Mouse (Mus musculus) heart, embryonic 16.5 days (tissue): Measurements from ENCODE around the gene Lama4. TPM values are rescaled to one million over a fixed set of nuclear protein-coding genes. Genes with fewer than 3 reads are reported as not detected.
A peak's percentile ranks its signal among the peaks of the same experiment; 100 is the strongest.

Experiments used
- ATAC-seq: fragments of 200-750 bp; cut with Nextera tagmentation; replicated peaks from 2 replicates; pipeline ENCODE4 v1.8.0; 2017; ENCODE audit warnings: moderate number of reproducible peaks; ENCODE audit not compliant: insufficient read depth, low FRiP score; ENCODE audit errors: extremely low read depth
- H3K27ac ChIP-seq: fragments of 300-500 bp; sonication (generic); 2 replicates; pipeline ENCODE4 v1.5.1; 2014; ENCODE audit warnings: mild to moderate bottlenecking, low read length, control low read depth, moderate library complexity
- H3K27me3 ChIP-seq: fragments of 300-500 bp; sonication (generic); 2 replicates; pipeline ENCODE4 v1.6.1; 2014; ENCODE audit warnings: low read length, mixed read lengths; ENCODE audit not compliant: control insufficient read depth, insufficient read depth
- H3K36me3 ChIP-seq: fragments of 300-500 bp; sonication (generic); 2 replicates; pipeline ENCODE4 v1.6.1; 2014; ENCODE audit not compliant: control insufficient read depth, insufficient read depth
- H3K4me1 ChIP-seq: fragments of 300-500 bp; sonication (generic); 2 replicates; pipeline ENCODE4 v1.6.1; 2014; ENCODE audit warnings: low read length, mixed read lengths; ENCODE audit not compliant: control insufficient read depth, insufficient read depth
- H3K4me2 ChIP-seq: fragments of 300-500 bp; sonication (generic); 2 replicates; pipeline ENCODE4 v1.6.1; 2014; ENCODE audit warnings: low read depth, mild to moderate bottlenecking, control low read depth, low read length
- H3K4me3 ChIP-seq: fragments of 300-500 bp; sonication (generic); 2 replicates; pipeline ENCODE4 v1.5.1; 2014; ENCODE audit warnings: mild to moderate bottlenecking, control low read depth, low read length
- H3K9ac ChIP-seq: fragments of 300-500 bp; sonication (generic); 2 replicates; pipeline ENCODE4 v1.6.1; 2014; ENCODE audit warnings: low read length, control low read depth
- H3K9me3 ChIP-seq: fragments of 300-500 bp; sonication (generic); replicated peaks from 2 replicates; pipeline ENCODE4 v1.6.1; 2016; ENCODE audit warnings: low read length; ENCODE audit not compliant: control insufficient read depth
- WGBS: fragments of 180-500 bp; shearing (Covaris S2); extraction: QIAGEN DNeasy Blood & Tissue Kit; methylation state at CpG from one replicate; pipeline ENCODE4 v1.1.7; 2014; 5-methylcytosine and 5-hydroxymethylcytosine counted together
- polyA plus RNA-seq: library from polyadenylated mRNA; unstranded; fragments of >200 nt; fragmentation: Nextera tagmentation; extraction: Ambion mirVana; gene quantifications from 2 replicates; pipeline ENCODE4 v1.2.1, GENCODE M21; 2015

Gene Lama4
- polyA plus RNA-seq = 105 and 126 TPM in 2 replicates

DNA sequence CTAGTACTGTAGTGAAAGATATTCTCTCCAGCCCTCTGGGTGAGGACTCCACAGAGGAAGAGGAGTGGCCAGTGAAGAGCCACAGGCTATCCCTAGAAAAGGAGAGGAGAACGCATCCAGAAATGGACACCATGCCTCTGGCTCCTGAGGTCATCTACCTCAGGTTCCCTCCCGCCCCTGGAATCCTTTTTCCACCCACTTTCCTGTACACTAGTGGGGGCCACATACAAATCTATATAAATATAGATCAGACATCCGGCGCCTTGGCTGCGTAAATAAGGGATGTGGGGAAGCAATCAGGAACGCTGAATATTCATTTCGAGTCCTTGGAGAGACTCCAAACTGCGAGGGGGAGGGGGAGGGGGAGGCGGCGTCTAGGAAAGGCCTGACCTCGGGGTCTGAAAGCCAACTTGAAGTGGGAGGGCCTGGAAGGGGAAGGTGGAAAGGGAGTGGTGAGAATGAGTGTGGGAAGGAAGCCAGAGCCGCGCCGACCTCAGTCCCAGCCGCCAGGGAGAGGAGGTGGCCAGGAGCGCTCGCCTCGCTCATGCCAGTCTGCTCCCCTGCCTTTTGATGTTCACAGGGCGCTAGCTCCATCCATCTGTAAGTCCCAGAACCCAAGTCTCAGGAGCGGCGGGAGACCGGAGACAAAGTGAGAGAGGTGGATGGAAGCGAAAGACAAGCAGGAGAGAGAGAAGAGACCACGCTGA, at the start of gene Lama4:
Lama4 (plus strand) TSS at position 441 of the 707 bp plus-strand sequence.
- Histone ChIP-seq H3K4me2 (peak within 1 kb of the TSS; percentile 82), H3K27ac (peak within 1 kb of the TSS; percentile 92), H3K9me3 (no peaks in the 10 kb centered on the region), H3K4me1 (peaks cover 54% of the 10 kb centered on the region), H3K4me3 (peak within 1 kb of the TSS; percentile 62), H3K27me3 (no peaks in the 10 kb centered on the region), H3K36me3 (no peaks in the 10 kb centered on the region), H3K9ac (peak within 1 kb of the TSS; percentile 86)
- WGBS = under 1% methylated on average over 24 of the region's 24 CpGs
- ATAC-seq = peak; percentile 84

DNA sequence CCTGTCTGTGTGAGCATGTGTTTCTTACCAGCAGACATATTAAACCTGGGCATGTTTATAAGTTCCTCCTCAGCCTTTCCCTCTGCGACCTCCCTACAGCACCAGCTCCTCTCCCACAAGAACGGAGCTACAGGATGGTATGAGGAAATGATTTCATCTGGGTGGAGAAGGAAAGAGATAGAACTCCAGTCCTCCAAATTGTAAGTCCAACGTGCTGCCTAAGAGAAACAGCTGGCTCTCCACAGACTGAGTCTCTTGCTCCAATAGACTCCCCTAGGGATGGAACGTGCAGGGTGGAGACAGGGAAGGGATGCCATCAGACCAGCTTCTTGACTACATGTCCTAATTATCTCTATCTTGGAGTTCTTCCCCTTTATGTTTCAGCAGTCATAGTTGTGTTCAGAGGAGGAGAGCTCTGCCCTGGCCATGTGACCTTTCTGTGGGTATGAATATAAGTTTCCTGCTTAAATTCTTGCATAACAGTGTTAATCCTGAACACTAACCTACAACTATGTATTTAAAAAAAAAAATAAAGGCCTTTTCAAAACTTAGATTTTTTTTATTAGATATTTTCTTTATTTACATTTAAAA, 49.2 kb upstream of the Lama4 start:
- no peak overlapping the region for H3K27ac ChIP-seq
- no peaks in the 10 kb centered on the region for H3K9me3 ChIP-seq
- H3K27me3 ChIP-seq = no peaks in the 10 kb centered on the region
- no peaks in the 10 kb centered on the region for H3K4me1 ChIP-seq
- no peaks in the 10 kb centered on the region for H3K36me3 ChIP-seq
- no peak overlapping the region for H3K9ac ChIP-seq
- H3K4me3 ChIP-seq = no peak overlapping the region
- WGBS = 43% methylated on average over 4 of the region's 4 CpGs
- ATAC-seq = no peak; the same call in 1 of the 2 replicates
- H3K4me2 ChIP-seq = no peak overlapping the region

DNA sequence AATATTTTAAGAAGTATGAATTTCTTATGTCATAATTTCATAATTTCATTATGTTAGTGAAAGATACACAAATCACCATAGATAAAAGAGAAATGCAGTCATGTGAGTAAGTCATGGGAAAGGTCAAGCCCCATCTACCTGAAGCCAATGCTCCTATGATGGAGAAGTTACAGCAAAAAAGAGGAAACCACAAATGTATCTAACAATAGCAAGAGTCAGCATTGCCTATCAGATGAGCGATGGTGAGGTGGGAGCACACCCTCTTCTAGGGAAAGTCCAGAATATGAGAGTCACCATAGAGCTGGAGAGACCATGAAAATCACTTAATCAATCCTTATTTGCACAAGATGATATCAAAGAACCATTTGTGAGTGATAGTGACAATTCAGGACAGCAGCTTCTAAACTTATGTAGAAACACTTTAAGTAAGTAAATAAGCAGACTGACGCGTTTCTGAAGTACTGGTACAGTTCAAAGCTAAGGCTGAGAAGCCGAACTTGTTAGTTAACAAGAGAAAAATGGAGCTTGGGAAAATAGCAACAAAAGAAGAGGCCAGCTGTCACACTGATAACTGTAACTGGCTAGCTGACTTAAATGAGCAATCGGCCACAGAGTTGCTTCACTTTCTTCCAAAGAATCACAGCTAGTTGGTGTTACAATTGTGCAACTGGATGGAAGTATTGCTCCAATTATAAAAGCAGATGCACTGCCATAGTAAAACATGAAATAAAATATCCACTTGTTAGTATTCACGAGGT, 36.2 kb upstream of the Lama4 start:
- no peak overlapping the region for H3K4me2 ChIP-seq

DNA sequence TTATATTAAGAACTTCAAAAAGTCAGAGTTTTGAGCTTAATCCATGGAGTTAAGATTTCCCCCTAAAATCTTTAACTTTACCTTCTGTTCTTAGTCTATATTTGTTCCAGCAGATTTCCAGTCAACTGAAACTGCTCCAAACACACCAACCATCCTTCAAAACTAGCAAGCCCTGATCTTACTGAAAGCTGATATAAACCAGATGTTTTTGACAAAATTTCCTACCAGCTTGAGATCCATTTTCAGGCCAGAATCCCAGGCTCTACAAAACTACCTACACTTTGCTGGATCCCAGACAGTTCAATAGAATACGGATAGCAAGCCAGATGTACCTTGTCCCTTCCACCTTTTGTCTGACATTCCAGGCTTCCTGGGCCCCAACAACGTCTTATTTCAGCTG, 20.6 kb upstream of the Lama4 start:
- H3K27ac ChIP-seq = no peak overlapping the region
- no peak for ATAC-seq

More for the DNA sequence above, 36.2 kb upstream of the Lama4 start:
- no peaks in the 10 kb centered on the region for H3K4me1 ChIP-seq
- WGBS = 74% methylated on average over 6 of the region's 6 CpGs
- no peaks in the 10 kb centered on the region for H3K27me3 ChIP-seq
- no peak overlapping the region for H3K27ac ChIP-seq
- no peak overlapping the region for H3K9ac ChIP-seq
- H3K9me3 ChIP-seq = no peaks in the 10 kb centered on the region
- no peak for ATAC-seq
- H3K36me3 ChIP-seq = no peaks in the 10 kb centered on the region
- no peak overlapping the region for H3K4me3 ChIP-seq

DNA sequence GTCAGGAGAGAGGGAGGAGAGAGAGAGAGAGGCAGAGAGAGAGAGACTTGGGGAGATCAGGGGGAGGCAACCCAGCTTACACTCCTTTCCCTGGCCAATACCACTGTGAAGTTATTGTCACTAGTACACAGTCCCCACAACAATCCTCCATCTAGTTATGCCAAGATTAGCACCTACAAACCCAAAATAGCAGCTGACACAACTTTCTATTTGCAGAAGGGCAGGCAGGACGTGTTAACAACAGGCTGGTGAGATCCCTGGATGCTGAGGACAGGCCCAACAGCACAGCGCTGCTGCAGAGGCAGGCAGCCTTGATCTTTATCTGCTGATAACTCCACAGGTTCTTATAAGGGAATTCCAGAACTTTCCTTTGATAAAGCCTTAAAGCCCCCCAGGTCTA, 3.4 kb upstream of the Lama4 start:
- 8% methylated on average over 2 of the region's 2 CpGs for WGBS
- peak; percentile 73 for ATAC-seq
- H3K27me3 ChIP-seq = no peaks in the 10 kb centered on the region
- H3K9me3 ChIP-seq = no peaks in the 10 kb centered on the region
- peaks cover 35% of the 10 kb centered on the region for H3K4me1 ChIP-seq
- H3K9ac ChIP-seq = peak overlapping the region; percentile 29; the same call in 1 of the 2 replicates
- peak overlapping the region; percentile 32; the same call in 1 of the 2 replicates for H3K4me2 ChIP-seq
- H3K36me3 ChIP-seq = no peaks in the 10 kb centered on the region
- H3K27ac ChIP-seq = peak overlapping the region; percentile 94
- no peak overlapping the region for H3K4me3 ChIP-seq

More for the DNA sequence above, 20.6 kb upstream of the Lama4 start:
- no peaks in the 10 kb centered on the region for H3K27me3 ChIP-seq
- H3K4me1 ChIP-seq = no peaks in the 10 kb centered on the region
- no peaks in the 10 kb centered on the region for H3K36me3 ChIP-seq
- no peaks in the 10 kb centered on the region for H3K9me3 ChIP-seq
- 48% methylated on average over 2 of the region's 2 CpGs for WGBS
- H3K4me2 ChIP-seq = no peak overlapping the region
- no peak overlapping the region for H3K9ac ChIP-seq
- no peak overlapping the region for H3K4me3 ChIP-seq

DNA sequence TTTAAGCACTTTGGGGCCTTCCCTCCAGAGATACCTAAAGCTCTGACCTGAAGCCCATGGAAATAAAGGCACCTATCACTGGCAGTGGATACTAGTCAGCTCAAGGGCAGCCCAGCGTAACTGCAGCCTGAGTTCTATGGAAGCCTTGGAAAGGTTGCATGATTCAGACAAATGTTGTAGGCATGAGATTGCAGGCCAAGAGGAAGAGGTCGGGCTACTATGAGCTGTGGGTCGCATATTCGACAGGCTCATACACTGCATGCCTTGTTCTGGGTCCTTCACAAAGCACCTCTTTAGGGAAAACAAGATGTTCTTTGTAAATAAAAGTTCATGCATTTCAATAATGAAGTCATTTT, 618 bp upstream of the Lama4 start:
- peaks cover 50% of the 10 kb centered on the region for H3K4me1 ChIP-seq
- H3K9ac ChIP-seq = peak overlapping the region; percentile 86; the same call in 1 of the 2 replicates

DNA sequence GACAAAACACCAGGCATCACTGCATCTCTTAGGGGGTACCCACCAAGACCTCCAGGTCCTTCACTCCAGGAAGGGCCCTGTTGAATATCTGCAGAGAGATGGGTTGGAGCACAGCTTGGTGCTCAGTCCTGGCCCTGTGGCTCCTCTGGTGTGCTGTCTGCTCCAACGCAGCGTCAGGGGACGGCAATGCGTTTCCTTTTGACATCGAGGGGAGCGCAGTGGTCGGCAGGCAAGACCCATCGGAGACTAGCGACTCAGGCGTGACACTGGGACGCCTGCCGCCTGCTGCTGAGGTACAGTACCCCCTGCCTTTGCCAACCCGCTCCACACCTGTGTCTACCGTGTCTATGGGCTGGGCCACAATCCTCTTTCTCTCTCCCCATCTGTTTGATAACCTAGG, 542 bp downstream of the Lama4 start:
- H3K27me3 ChIP-seq = no peaks in the 10 kb centered on the region
- peak overlapping the region; percentile 86 for H3K9ac ChIP-seq
- H3K36me3 ChIP-seq = no peaks in the 10 kb centered on the region
- H3K9me3 ChIP-seq = no peaks in the 10 kb centered on the region
- ATAC-seq = peak; percentile 30
- H3K4me2 ChIP-seq = peak overlapping the region; percentile 82
- H3K4me3 ChIP-seq = peak overlapping the region; percentile 62
- peak overlapping the region; percentile 92 for H3K27ac ChIP-seq
- 0% methylated on average over 14 of the region's 14 CpGs for WGBS
- H3K4me1 ChIP-seq = peaks cover 53% of the 10 kb centered on the region

More for the DNA sequence above, 618 bp upstream of the Lama4 start:
- Histone ChIP-seq H3K27me3 (no peaks in the 10 kb centered on the region), H3K4me2 (peak overlapping the region; percentile 82), H3K27ac (peak overlapping the region; percentile 92), H3K36me3 (no peaks in the 10 kb centered on the region), H3K9me3 (no peaks in the 10 kb centered on the region), H3K4me3 (peak overlapping the region; percentile 62)
- no peak for ATAC-seq
- WGBS = 40% methylated on average over 4 of the region's 4 CpGs

DNA sequence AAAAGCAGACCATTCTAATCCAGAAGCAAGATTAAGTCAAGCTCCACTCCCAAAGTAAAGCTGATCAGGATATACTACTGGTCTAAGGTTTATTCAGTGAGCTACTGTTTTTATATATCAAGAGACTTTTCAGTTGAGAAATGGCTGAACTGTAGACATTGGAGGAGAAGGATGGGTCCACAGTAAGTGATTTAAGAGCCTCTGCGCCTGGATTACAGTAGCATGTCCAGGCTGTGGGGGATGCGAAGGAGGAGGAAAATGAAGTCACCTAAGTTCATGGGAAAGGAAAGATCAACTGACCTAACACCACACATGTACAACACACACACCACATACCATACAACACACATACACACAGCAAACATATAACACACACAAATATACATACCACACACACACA, 1.3 kb downstream of the Lama4 start:
- Histone ChIP-seq H3K27ac (peak overlapping the region; percentile 92), H3K9ac (peak overlapping the region; percentile 86), H3K36me3 (no peaks in the 10 kb centered on the region), H3K4me2 (peak overlapping the region; percentile 82), H3K27me3 (no peaks in the 10 kb centered on the region), H3K4me1 (peaks cover 48% of the 10 kb centered on the region), H3K4me3 (peak overlapping the region; percentile 62), H3K9me3 (no peaks in the 10 kb centered on the region)
- no peak for ATAC-seq
- 39% methylated on average over 2 of the region's 2 CpGs for WGBS
